Mouse (Mus musculus) small intestine, adult 2 months (tissue): ENCODE measurements around the gene Olfr1386.

Experiments
- CTCF ChIP-seq: fragments of 200-500 bp; IDR thresholded peaks from 2 replicates; pipeline ENCODE4 v1.5.1; 2012; ENCODE audit warnings: low read depth, mild to moderate bottlenecking, control low read depth, inconsistent platforms, low read length, moderate library complexity, mixed read lengths; ENCODE audit not compliant: insufficient replicate concordance, insufficient read length; ENCODE audit errors: extremely low read depth
- POLR2A ChIP-seq: fragments of 200-500 bp; IDR thresholded peaks from 2 replicates; pipeline ENCODE4 v1.6.1; 2012; ENCODE audit warnings: low read depth, mild to moderate bottlenecking, control low read depth, inconsistent platforms, low read length, moderate library complexity

DNA sequence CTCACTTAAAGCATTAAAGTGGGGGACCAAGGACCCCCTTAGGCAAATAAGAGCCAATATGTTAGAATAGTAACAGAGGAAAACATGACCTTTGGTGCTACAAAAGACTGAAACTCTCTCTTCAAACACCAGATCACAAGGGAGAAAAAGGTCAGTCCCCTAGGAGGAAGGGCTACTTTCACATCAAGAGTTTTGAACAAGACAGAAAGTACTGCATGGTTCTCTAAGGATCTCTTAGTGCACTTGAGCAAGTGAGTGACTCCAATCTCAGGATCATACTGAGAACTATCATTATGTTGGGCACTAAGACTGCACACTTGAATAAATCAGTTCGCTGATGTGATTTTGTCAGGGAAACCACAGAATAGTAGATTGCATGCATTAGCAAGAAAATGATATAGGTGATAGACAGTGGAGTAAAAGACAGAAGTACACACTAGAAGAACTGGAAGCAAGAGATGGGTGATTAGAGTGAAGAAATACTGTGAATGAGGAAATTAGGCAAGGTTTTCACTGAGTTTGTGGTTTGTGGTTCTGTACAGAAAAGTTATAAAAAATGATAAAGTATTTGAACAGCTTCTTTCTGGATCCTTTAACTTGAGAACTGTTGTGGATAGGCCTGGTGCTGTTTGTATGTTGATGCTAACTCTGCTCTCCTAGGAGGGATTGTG, 39.5 kb upstream of the Olfr1386 start:
- TF ChIP-seq CTCF (no peak), POLR2A (no peak)
